Mouse (Mus musculus) stomach, postnatal 0 days (tissue): ENCODE data around the gene Cog4. TPM values are rescaled to one million over a fixed set of nuclear protein-coding genes. Genes with fewer than 3 reads are reported as not detected.

ENCODE experiments used
- ATAC-seq: fragments of 200-750 bp; cut with Nextera tagmentation; 2 replicates; pipeline ENCODE4 v1.8.0; 2017; ENCODE audit not compliant: low FRiP score, low TSS enrichment
- DNase-seq: peaks from one replicate; pipeline ENCODE4 v3.0.0-alpha.2; 2016; ENCODE audit warnings: low spot score
- H3K27ac ChIP-seq: fragments of 300-500 bp; sonication (generic); replicated peaks from 2 replicates; pipeline ENCODE4 v1.5.1; 2014; ENCODE audit warnings: mild to moderate bottlenecking, control low read depth
- H3K27me3 ChIP-seq: fragments of 300-500 bp; sonication (generic); 2 replicates; pipeline ENCODE4 v1.6.1; 2014; ENCODE audit warnings: low read length; ENCODE audit not compliant: control insufficient read depth, insufficient read depth
- H3K36me3 ChIP-seq: fragments of 300-500 bp; sonication (generic); 2 replicates; pipeline ENCODE4 v1.6.1; 2014; ENCODE audit warnings: low read length, mixed read lengths; ENCODE audit not compliant: control insufficient read depth, insufficient read depth
- H3K4me1 ChIP-seq: fragments of 300-500 bp; sonication (generic); replicated peaks from 2 replicates; pipeline ENCODE4 v1.6.1; 2014; ENCODE audit warnings: antibody characterized with exemption; ENCODE audit not compliant: control insufficient read depth, insufficient read depth
- H3K4me2 ChIP-seq: fragments of 300-500 bp; sonication (generic); replicated peaks from 2 replicates; pipeline ENCODE4 v1.6.1; 2014; ENCODE audit warnings: low read depth, mild to moderate bottlenecking, control low read depth, moderate library complexity
- H3K4me3 ChIP-seq: fragments of 300-500 bp; sonication (generic); 2 replicates; pipeline ENCODE4 v1.5.1; 2014; ENCODE audit warnings: low read depth, low read length, control low read depth
- H3K9ac ChIP-seq: fragments of 300-500 bp; sonication (generic); 2 replicates; pipeline ENCODE4 v1.6.1; 2014; ENCODE audit warnings: mild to moderate bottlenecking, low read length, control low read depth, mixed read lengths
- H3K9me3 ChIP-seq: fragments of 300-500 bp; sonication (generic); 2 replicates; pipeline ENCODE4 v1.6.1; 2016; ENCODE audit warnings: low read length; ENCODE audit not compliant: control insufficient read depth
- CTCF ChIP-seq: IDR thresholded peaks from 2 replicates; pipeline ENCODE4 v1.5.1; 2016; ENCODE audit warnings: antibody characterized with exemption, low read depth, mild to moderate bottlenecking, moderate library complexity
- EP300 ChIP-seq: optimal IDR thresholded peaks from 2 replicates; pipeline ENCODE3; 2016; ENCODE audit warnings: antibody characterized with exemption
- WGBS: fragments of 180-500 bp; shearing (Covaris S2); extraction: QIAGEN DNeasy Blood & Tissue Kit; methylation state at CpG from one replicate; pipeline ENCODE4 v1.1.7; 2014; 5-methylcytosine and 5-hydroxymethylcytosine counted together
- polyA plus RNA-seq: library from polyadenylated mRNA; unstranded; fragments of >200 nt; fragmentation: Nextera tagmentation; extraction: Ambion mirVana; gene quantifications from 2 replicates; pipeline ENCODE4 v1.2.1, GENCODE M21; 2015

The Cog4 gene
- polyA plus RNA-seq, 1 experiment from 2014 or later = 34.1 TPM

- H3K9ac ChIP-seq = peak within 1 kb of the TSS; percentile 74
- no peaks in the 10 kb centered on the region for H3K27me3 ChIP-seq
- H3K4me3 ChIP-seq = peak within 1 kb of the TSS; percentile 69
- H3K4me1 ChIP-seq = peaks cover 3% of the 10 kb centered on the region; the same call in 1 of the 2 replicates
- peak within 1 kb of the TSS; percentile 67 for H3K27ac ChIP-seq
- TF ChIP-seq CTCF (0 out of 2 replicates have a peak, but pooled peaks have one; percentile 6), EP300 (no peak)
- peak; percentile 95 for ATAC-seq
- H3K36me3 ChIP-seq = no peaks in the 10 kb centered on the region
- WGBS = under 1% methylated on average over 25 of the region's 36 CpGs
- H3K9me3 ChIP-seq = no peaks in the 10 kb centered on the region
- H3K4me2 ChIP-seq = peak within 1 kb of the TSS; percentile 67
- peak; percentile 81 for DNase-seq
These were observed 73.1 kb downstream of the Cog4 start, which contains the start of gene St3gal2 for GRCm38 (mm10) chr8:110919341-110920031. Gene St3gal2 (plus strand): TSS chr8:110919922.

- peak overlapping the region; percentile 74 for H3K9ac ChIP-seq
- H3K4me1 ChIP-seq = peaks cover 3% of the 10 kb centered on the region; the same call in 1 of the 2 replicates
- DNase-seq (no peak), ATAC-seq (peak; percentile 65; the same call in 1 of the 2 replicates)
- peak overlapping the region; percentile 67 for H3K4me2 ChIP-seq
- H3K27me3 ChIP-seq = no peaks in the 10 kb centered on the region
- H3K9me3 ChIP-seq = no peaks in the 10 kb centered on the region
- 4% methylated on average over 19 of the region's 37 CpGs for WGBS
- peak overlapping the region; percentile 69 for H3K4me3 ChIP-seq
- H3K36me3 ChIP-seq = no peaks in the 10 kb centered on the region
- TF ChIP-seq EP300 (no peak), CTCF (0 out of 2 replicates have a peak, but pooled peaks have one; percentile 2)
- peak overlapping the region; percentile 67 for H3K27ac ChIP-seq
These were observed 73.8 kb downstream of the Cog4 start for GRCm38 (mm10) chr8:110920032-110920772.

- no peaks in the 10 kb centered on the region for H3K27me3 ChIP-seq
- H3K4me2 ChIP-seq = peak overlapping the region; percentile 67
- ATAC-seq = no peak
- WGBS = 26% methylated on average over 3 of the region's 3 CpGs
- no peak for DNase-seq
- H3K36me3 ChIP-seq = no peaks in the 10 kb centered on the region
- peak overlapping the region; percentile 67 for H3K27ac ChIP-seq
- H3K9ac ChIP-seq = peak overlapping the region; percentile 74
- TF ChIP-seq EP300 = no peak
- TF ChIP-seq CTCF = no peak
- peaks cover 3% of the 10 kb centered on the region; the same call in 1 of the 2 replicates for H3K4me1 ChIP-seq
- H3K9me3 ChIP-seq = no peaks in the 10 kb centered on the region
- H3K4me3 ChIP-seq = peak overlapping the region; percentile 69
These were observed 74.4 kb downstream of the Cog4 start for GRCm38 (mm10) chr8:110920773-110921277.

- H3K9me3 ChIP-seq = no peaks in the 10 kb centered on the region
- no peak overlapping the region for H3K4me3 ChIP-seq
- H3K27ac ChIP-seq = peak overlapping the region; percentile 67; the same call in 1 of the 2 replicates
- 30% methylated on average over 7 of the region's 7 CpGs for WGBS
- DNase-seq (no peak), ATAC-seq (no peak)
- TF ChIP-seq CTCF (no peak), EP300 (no peak)
- peak overlapping the region; percentile 67 for H3K4me2 ChIP-seq
- peak overlapping the region; percentile 74 for H3K9ac ChIP-seq
- H3K4me1 ChIP-seq = peaks cover 3% of the 10 kb centered on the region; the same call in 1 of the 2 replicates
- H3K27me3 ChIP-seq = no peaks in the 10 kb centered on the region
- no peaks in the 10 kb centered on the region for H3K36me3 ChIP-seq
These were observed 75.3 kb downstream of the Cog4 start for GRCm38 (mm10) chr8:110921492-110922230.

GRCm38 (mm10) chr8:110925691-110926140 lies 79.3 kb downstream of the Cog4 start:
- H3K9ac ChIP-seq = no peak overlapping the region

More at GRCm38 (mm10) chr8:110925691-110926140, 79.3 kb downstream of the Cog4 start:
- Histone ChIP-seq H3K4me3 (no peak overlapping the region), H3K4me1 (no peaks in the 10 kb centered on the region; the same call in 1 of the 2 replicates), H3K4me2 (no peak overlapping the region), H3K27ac (no peak overlapping the region), H3K36me3 (no peaks in the 10 kb centered on the region), H3K27me3 (no peaks in the 10 kb centered on the region), H3K9me3 (no peaks in the 10 kb centered on the region)
- no peak for ATAC-seq
- 76% methylated on average over 8 of the region's 8 CpGs for WGBS
- no peak for DNase-seq
- TF ChIP-seq EP300 = no peak
- no peak for TF ChIP-seq CTCF
